Mouse (Mus musculus) MEL (cell line): Measurements from ENCODE around the gene Tyrobp. TPM values are rescaled to one million over a fixed set of nuclear protein-coding genes. Genes with fewer than 3 reads are reported as not detected.

Source experiments
- DNase-seq: peaks from one replicate; pipeline ENCODE4 v3.0.0; 2011; ENCODE audit warnings: low read depth, low spot score
- H3K27ac ChIP-seq: 2 replicates; pipeline ENCODE4 v1.5.1; 2012; ENCODE audit warnings: low read depth, mild to moderate bottlenecking, control low read depth, low read length, moderate library complexity; ENCODE audit not compliant: control insufficient read depth
- H3K27me3 ChIP-seq, 2 experiments: fragments of 150-350 bp in 1 of 2; sonication (generic) in 1 of 2; 2 replicates each; pipeline ENCODE4 v1.6.1; 2012; ENCODE audit warnings: low read length in 2 of 2, mild to moderate bottlenecking in 2 of 2, improper control_type of control experiment in 1 of 2, moderate library complexity in 1 of 2; ENCODE audit not compliant: insufficient read depth in 2 of 2, control insufficient read depth in 1 of 2
- H3K36me3 ChIP-seq, 2 experiments: 2 replicates each; pipeline ENCODE4 v1.6.1; 2012 to 2014; ENCODE audit warnings: low read length in 2 of 2, improper control_type of control experiment in 1 of 2, inconsistent platforms in 1 of 2, mild to moderate bottlenecking in 1 of 2; ENCODE audit not compliant: insufficient read depth in 2 of 2, control insufficient read depth in 1 of 2
- H3K4me1 ChIP-seq, 2 experiments: fragments of 150-350 bp in 1 of 2; sonication (generic) in 1 of 2; 2 replicates each; pipeline ENCODE4 v1.6.1; 2012; ENCODE audit warnings: low read length in 2 of 2, improper control_type of control experiment in 1 of 2, mild to moderate bottlenecking in 1 of 2; ENCODE audit not compliant: insufficient read depth in 2 of 2, control insufficient read depth in 1 of 2
- H3K4me3 ChIP-seq, 2 experiments: fragments of 150-350 bp in 1 of 2; sonication (generic) in 1 of 2; 2 replicates each; pipeline ENCODE4 v1.5.1; 2012; ENCODE audit warnings: low read depth in 2 of 2, low read length in 2 of 2, mild to moderate bottlenecking in 2 of 2, moderate library complexity in 2 of 2, control low read depth in 1 of 2, improper control_type of control experiment in 1 of 2; ENCODE audit not compliant: control insufficient read depth in 1 of 2, insufficient read depth in 1 of 2
- H3K79me2 ChIP-seq: 2 replicates; pipeline ENCODE4 v1.6.1; 2012; ENCODE audit warnings: mild to moderate bottlenecking, low read length, moderate library complexity; ENCODE audit not compliant: control insufficient read depth, poor library complexity, insufficient read depth
- H3K9ac ChIP-seq: 2 replicates; pipeline ENCODE4 v1.6.1; 2012; ENCODE audit warnings: low read depth, mild to moderate bottlenecking, control low read depth, low read length, moderate library complexity; ENCODE audit not compliant: control insufficient read depth, poor library complexity, severe bottlenecking
- H3K9me3 ChIP-seq: fragments of 150-350 bp; sonication (generic); replicated peaks from 2 replicates; pipeline ENCODE4 v1.6.1; 2012; ENCODE audit warnings: mild to moderate bottlenecking, low read length, improper control_type of control experiment, moderate library complexity; ENCODE audit not compliant: insufficient read depth
- BHLHE40 ChIP-seq: IDR thresholded peaks from 2 replicates; pipeline ENCODE4 v1.6.1; 2012; ENCODE audit warnings: low read depth, mild to moderate bottlenecking, inconsistent platforms, low read length, improper control_type of control experiment, borderline replicate concordance
- CHD1 ChIP-seq: IDR thresholded peaks from 2 replicates; pipeline ENCODE4 v1.6.1; 2012; ENCODE audit warnings: low read depth, mild to moderate bottlenecking, inconsistent platforms, low read length, improper control_type of control experiment
- CHD2 ChIP-seq: IDR thresholded peaks from 2 replicates; pipeline ENCODE4 v1.6.1; 2011; ENCODE audit warnings: low read length, improper control_type of control experiment
- EP300 ChIP-seq, 2 experiments: IDR thresholded peaks; 2 replicates each; pipeline ENCODE4 v1.6.1; 2011; ENCODE audit warnings: improper control_type of control experiment in 2 of 2, low read length in 2 of 2, low read depth in 1 of 2, mild to moderate bottlenecking in 1 of 2
- ETS1 ChIP-seq: IDR thresholded peaks from 2 replicates; pipeline ENCODE4 v1.6.1; 2012; ENCODE audit warnings: low read depth, mild to moderate bottlenecking, inconsistent platforms, low read length, improper control_type of control experiment, moderate library complexity
- GABPA ChIP-seq: IDR thresholded peaks from 2 replicates; pipeline ENCODE4 v1.6.1; 2012; ENCODE audit warnings: low read depth, mild to moderate bottlenecking, inconsistent platforms, low read length, improper control_type of control experiment, moderate library complexity
- GATA1 ChIP-seq: IDR thresholded peaks from 2 replicates; pipeline ENCODE4 v1.6.1; 2011; ENCODE audit warnings: low read depth, low read length, improper control_type of control experiment
- HCFC1 ChIP-seq: IDR thresholded peaks from 2 replicates; pipeline ENCODE4 v1.6.1; 2012; ENCODE audit warnings: low read depth, mild to moderate bottlenecking, inconsistent platforms, low read length, improper control_type of control experiment, moderate library complexity
- KAT2A ChIP-seq: conservative IDR thresholded peaks from 2 replicates; pipeline ENCODE4 v1.6.1; 2012; ENCODE audit warnings: low read depth, low read length, improper control_type of control experiment, inconsistent platforms
- MAFK ChIP-seq: IDR thresholded peaks from 2 replicates; pipeline ENCODE4 v1.6.1; 2011; ENCODE audit warnings: low read depth, mild to moderate bottlenecking, low read length, improper control_type of control experiment, borderline replicate concordance
- MAX ChIP-seq: IDR thresholded peaks from 2 replicates; pipeline ENCODE4 v1.6.1; 2011; ENCODE audit warnings: low read length, improper control_type of control experiment
- MAZ ChIP-seq: IDR thresholded peaks from 2 replicates; pipeline ENCODE4 v1.6.1; 2012; ENCODE audit warnings: low read depth, mild to moderate bottlenecking, inconsistent platforms, low read length, improper control_type of control experiment
- MXI1 ChIP-seq: IDR thresholded peaks from 2 replicates; pipeline ENCODE4 v1.6.1; 2011; ENCODE audit warnings: mild to moderate bottlenecking, low read depth, low read length, improper control_type of control experiment
- MYC ChIP-seq: IDR thresholded peaks from 2 replicates; pipeline ENCODE4 v1.6.1; 2011; ENCODE audit warnings: low read depth, mild to moderate bottlenecking, low read length, improper control_type of control experiment, moderate library complexity
- NELFE ChIP-seq: IDR thresholded peaks from 2 replicates; pipeline ENCODE4 v1.6.1; 2011; ENCODE audit warnings: low read depth, low read length, improper control_type of control experiment
- NRF1 ChIP-seq: IDR thresholded peaks from 2 replicates; pipeline ENCODE4 v1.6.1; 2014; ENCODE audit warnings: low read depth, mild to moderate bottlenecking, inconsistent platforms, low read length, improper control_type of control experiment, moderate library complexity; ENCODE audit not compliant: poor library complexity, insufficient read depth, severe bottlenecking
- POLR2A ChIP-seq, 2 experiments: IDR thresholded peaks; 2 replicates each; pipeline ENCODE4 v1.6.1; 2011 to 2012; ENCODE audit warnings: low read length in 2 of 2, mild to moderate bottlenecking in 2 of 2, control low read depth in 1 of 2, improper control_type of control experiment in 1 of 2, low read depth in 1 of 2, moderate library complexity in 1 of 2; ENCODE audit not compliant: control insufficient read depth in 1 of 2, insufficient read depth in 1 of 2, poor library complexity in 1 of 2
- POLR2AphosphoS5 ChIP-seq: IDR thresholded peaks from 2 replicates; pipeline ENCODE4 v1.6.1; 2012; ENCODE audit warnings: low read depth, borderline replicate concordance, mild to moderate bottlenecking, inconsistent platforms, low read length, moderate library complexity, mixed read lengths
- RAD21 ChIP-seq: IDR thresholded peaks from 2 replicates; pipeline ENCODE4 v1.6.1; 2011; ENCODE audit warnings: mild to moderate bottlenecking, low read depth, low read length, improper control_type of control experiment
- RCOR1 ChIP-seq: IDR thresholded peaks from 2 replicates; pipeline ENCODE4 v1.6.1; 2012; ENCODE audit warnings: low read depth, mild to moderate bottlenecking, inconsistent platforms, low read length, improper control_type of control experiment
- SMC3 ChIP-seq: IDR thresholded peaks from 2 replicates; pipeline ENCODE4 v1.6.1; 2011; ENCODE audit warnings: low read depth, low read length, improper control_type of control experiment
- TAL1 ChIP-seq: IDR thresholded peaks from 2 replicates; pipeline ENCODE4 v1.6.1; 2012; ENCODE audit warnings: mild to moderate bottlenecking, inconsistent platforms, low read length, moderate library complexity, mixed read lengths
- TBP ChIP-seq: IDR thresholded peaks from 2 replicates; pipeline ENCODE4 v1.8.0; 2011; ENCODE audit warnings: low read depth, low read length, improper control_type of control experiment
- TCF12 ChIP-seq: IDR thresholded peaks from 2 replicates; pipeline ENCODE4 v1.6.1; 2014; ENCODE audit warnings: low read depth, mild to moderate bottlenecking, inconsistent platforms, low read length, improper control_type of control experiment, moderate library complexity
- UBTF ChIP-seq: IDR thresholded peaks from 2 replicates; pipeline ENCODE4 v1.6.1; 2012; ENCODE audit warnings: low read depth, mild to moderate bottlenecking, inconsistent platforms, low read length, improper control_type of control experiment, moderate library complexity, borderline replicate concordance; ENCODE audit not compliant: insufficient read depth
- USF1 ChIP-seq: IDR thresholded peaks from 2 replicates; pipeline ENCODE4 v1.6.1; 2014; ENCODE audit warnings: low read depth, mild to moderate bottlenecking, inconsistent platforms, low read length, improper control_type of control experiment, moderate library complexity
- ZC3H11A ChIP-seq: IDR thresholded peaks from 2 replicates; pipeline ENCODE4 v1.6.1; 2012; ENCODE audit warnings: low read depth, mild to moderate bottlenecking, inconsistent platforms, low read length, improper control_type of control experiment
- ZKSCAN1 ChIP-seq: IDR thresholded peaks from 2 replicates; pipeline ENCODE4 v1.6.1; 2012; ENCODE audit warnings: low read depth, mild to moderate bottlenecking, inconsistent platforms, low read length, improper control_type of control experiment, moderate library complexity
- polyA plus RNA-seq, 2 experiments: library from polyadenylated mRNA; stranded (reverse) in 1 of 2; unstranded in 1 of 2; fragments of >175 nt in 1 of 2; fragments of >200 nt in 1 of 2; gene quantifications; 2 replicates each; pipeline versions ENCODE4 v1.2.1 to v1.2.4; 2012; ENCODE audit warnings: low replicate concordance in 2 of 2, low read depth in 1 of 2; ENCODE audit not compliant: insufficient read length in 2 of 2, insufficient read depth in 1 of 2, missing spikeins in 1 of 2
- total RNA-seq: library from RNA; depleted of rRNA; stranded (reverse); fragments of 300-350 nt; gene quantifications from 2 replicates; pipeline ENCODE4 v1.2.3, GENCODE M21; 2012

The Tyrobp gene
- total and polyA plus RNA-seq, 3 experiments, result 2.8 to 13.6 TPM; not detected in 1

DNA sequence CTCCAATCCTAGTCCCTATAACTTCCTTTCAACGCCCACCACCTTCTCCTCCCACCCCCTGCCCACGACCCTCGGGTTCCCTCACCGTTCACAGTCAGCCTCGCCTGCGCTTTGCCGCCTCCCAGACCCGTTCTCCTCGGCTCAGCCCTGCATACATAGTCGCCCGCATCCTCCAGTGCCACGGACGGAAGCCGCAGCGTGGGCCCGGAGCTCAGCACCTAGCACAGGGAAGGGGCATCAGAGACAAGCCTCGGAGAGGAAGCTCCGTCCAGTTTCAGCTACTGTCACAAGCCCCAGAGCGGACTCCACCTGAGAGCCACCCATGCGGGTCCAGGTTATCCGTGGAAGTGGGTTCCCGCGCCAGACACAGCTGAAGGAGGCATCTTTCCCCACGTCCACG lies 39.8 kb downstream of the Tyrobp start:
- TF ChIP-seq RAD21 (no peak), SMC3 (no peak), GATA1 (no peak), ZKSCAN1 (no peak), NELFE (no peak), MAFK (no peak), HCFC1 (no peak), ETS1 (no peak), NRF1 (no peak), ZC3H11A (no peak), USF1 (no peak), CHD1 (no peak), TCF12 (no peak), BHLHE40 (no peak), UBTF (no peak), CHD2 (no peak), GABPA (no peak), TBP (no peak)
- no peak overlapping the region for H3K9ac ChIP-seq
- H3K4me3 ChIP-seq, result no peak overlapping the region
- H3K36me3 ChIP-seq, result no peaks in the 10 kb centered on the region
- H3K27ac ChIP-seq, result no peak overlapping the region
- H3K79me2 ChIP-seq, result no peaks in the 10 kb centered on the region
- no peaks in the 10 kb centered on the region for H3K4me1 ChIP-seq
- no peaks in the 10 kb centered on the region for H3K9me3 ChIP-seq
- no peak for DNase-seq
- H3K27me3 ChIP-seq, result no peaks in the 10 kb centered on the region; a peak in 1 of 4 replicates

DNA sequence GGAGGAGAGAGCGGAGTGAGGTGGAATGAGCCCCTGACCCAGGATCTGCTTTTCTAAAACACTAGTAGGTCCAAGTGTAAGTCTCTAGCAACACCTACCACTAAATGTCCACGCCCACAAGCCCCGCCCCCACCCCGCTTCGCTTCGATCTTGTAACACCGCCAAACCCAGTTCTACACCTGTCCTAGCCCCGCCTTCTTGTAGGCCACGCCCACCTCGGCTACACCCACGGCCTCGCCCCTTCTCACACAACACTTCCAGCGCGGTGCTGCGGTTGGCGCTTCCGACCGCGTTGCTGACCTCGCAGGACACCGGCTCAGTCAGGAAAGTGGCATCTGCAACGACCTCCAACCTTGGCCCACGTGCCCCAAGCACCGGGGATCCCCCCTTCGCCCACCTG lies 40.2 kb downstream of the Tyrobp start:
- H3K9me3 ChIP-seq, result no peaks in the 10 kb centered on the region
- no peak overlapping the region for H3K4me3 ChIP-seq
- H3K27ac ChIP-seq, result no peak overlapping the region
- TF ChIP-seq ZKSCAN1, result no peak
- TF ChIP-seq MXI1, result no peak
- no peak for TF ChIP-seq TAL1
- no peak for TF ChIP-seq EP300 (IDR thresholded peaks at IDR 0.05; ENCODE audit: low read depth in 1 of 2, low read length in 2 of 2)
- no peak for TF ChIP-seq POLR2A (IDR thresholded peaks at IDR 0.05; ENCODE audit: control insufficient read depth in 1 of 2, insufficient read depth in 1 of 2, low read depth in 1 of 2, low read length in 2 of 2, poor library complexity in 1 of 2)
- TF ChIP-seq CHD1, result no peak
- no peak for TF ChIP-seq MYC
- no peak for TF ChIP-seq HCFC1
- no peak for TF ChIP-seq TBP
- TF ChIP-seq MAX, result no peak
- TF ChIP-seq POLR2AphosphoS5, result no peak
- no peak for TF ChIP-seq BHLHE40
- no peak for TF ChIP-seq USF1
- TF ChIP-seq RCOR1, result no peak
- no peak for TF ChIP-seq NELFE
- TF ChIP-seq KAT2A, result no peak
- TF ChIP-seq MAZ, result no peak
- TF ChIP-seq CHD2, result no peak
- no peak for TF ChIP-seq ETS1
- TF ChIP-seq, all 39 proteins: peak for 0
- H3K36me3 ChIP-seq, result no peaks in the 10 kb centered on the region
- H3K9ac ChIP-seq, result no peak overlapping the region
- DNase-seq, result no peak
- H3K4me1 ChIP-seq, result no peaks in the 10 kb centered on the region
- H3K79me2 ChIP-seq, result no peaks in the 10 kb centered on the region
- no peaks in the 10 kb centered on the region; a peak in 1 of 4 replicates for H3K27me3 ChIP-seq
